Mouse (Mus musculus) bone marrow, adult 2 months (tissue): Measurements from ENCODE around the gene Ankrd11. TPM values are rescaled to one million over a fixed set of nuclear protein-coding genes. Genes with fewer than 3 reads are reported as not detected.
A peak's percentile ranks its signal among the peaks of the same experiment; 100 is the strongest.

ENCODE experiments used
- H3K27ac ChIP-seq: fragments of 200-500 bp; 2 replicates; pipeline ENCODE4 v1.5.1; 2012; ENCODE audit warnings: low read depth, mild to moderate bottlenecking, control low read depth, inconsistent platforms, low read length; ENCODE audit not compliant: control insufficient read depth, poor library complexity, insufficient read depth
- H3K4me1 ChIP-seq: fragments of 200-500 bp; 2 replicates; pipeline ENCODE4 v1.6.1; 2011; ENCODE audit warnings: low read length; ENCODE audit not compliant: control insufficient read depth, insufficient read depth
- H3K4me3 ChIP-seq: fragments of 200-500 bp; replicated peaks from 2 replicates; pipeline ENCODE3; 2011; ENCODE audit warnings: mild to moderate bottlenecking, low read depth, low read length, control low read depth; ENCODE audit not compliant: control insufficient read depth
- CTCF ChIP-seq: fragments of 200-500 bp; IDR thresholded peaks from 2 replicates; pipeline ENCODE4 v1.5.1; 2011; ENCODE audit warnings: low read length, control low read depth; ENCODE audit not compliant: control insufficient read depth, insufficient read depth
- POLR2A ChIP-seq: fragments of 200-500 bp; IDR thresholded peaks from 2 replicates; pipeline ENCODE4 v1.6.1; 2011; ENCODE audit warnings: low read depth, mild to moderate bottlenecking, control low read depth, low read length, borderline replicate concordance; ENCODE audit not compliant: control insufficient read depth
- WGBS: fragments of 180-500 bp; shearing (Covaris S2); methylation state at CpG from one replicate; pipeline ENCODE4 v1.1.7; 2018; 5-methylcytosine and 5-hydroxymethylcytosine counted together
- polyA plus RNA-seq: library from polyadenylated mRNA; stranded (reverse); fragments of >200 nt; gene quantifications from 2 replicates; pipeline ENCODE4 v1.2.4, GENCODE M21; 2011; ENCODE audit warnings: low replicate concordance; ENCODE audit not compliant: missing spikeins, insufficient read depth, insufficient read length

Gene Ankrd11
- polyA plus RNA-seq, 1 experiment: 78.7 TPM

DNA sequence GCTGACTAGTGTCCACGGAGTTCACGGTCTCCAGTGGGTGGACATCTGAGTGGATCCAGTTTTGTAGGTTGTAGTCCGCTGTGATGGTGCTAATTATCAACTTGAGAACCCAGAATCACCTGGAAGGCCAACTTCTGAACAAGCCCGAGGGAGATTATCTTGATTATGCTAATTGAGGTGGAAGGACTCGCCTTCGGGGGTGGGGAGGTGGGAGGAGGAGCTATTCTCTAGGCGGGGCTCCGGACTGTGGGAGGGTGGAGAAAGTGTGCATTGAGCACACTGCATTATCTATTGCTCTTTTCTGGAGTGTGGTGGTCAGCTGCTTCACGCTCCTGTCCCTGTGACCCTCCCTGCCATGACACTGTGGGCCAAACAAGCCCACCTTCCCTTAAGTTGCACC, 170.4 kb downstream of the Ankrd11 start:
- WGBS: 62% methylated on average over 9 of the region's 9 CpGs
- no peak overlapping the region for H3K4me3 ChIP-seq
- peaks cover 9% of the 10 kb centered on the region; the same call in 1 of the 2 replicates for H3K4me1 ChIP-seq
- TF ChIP-seq POLR2A: no peak
- no peak for TF ChIP-seq CTCF
- H3K27ac ChIP-seq: no peak overlapping the region

DNA sequence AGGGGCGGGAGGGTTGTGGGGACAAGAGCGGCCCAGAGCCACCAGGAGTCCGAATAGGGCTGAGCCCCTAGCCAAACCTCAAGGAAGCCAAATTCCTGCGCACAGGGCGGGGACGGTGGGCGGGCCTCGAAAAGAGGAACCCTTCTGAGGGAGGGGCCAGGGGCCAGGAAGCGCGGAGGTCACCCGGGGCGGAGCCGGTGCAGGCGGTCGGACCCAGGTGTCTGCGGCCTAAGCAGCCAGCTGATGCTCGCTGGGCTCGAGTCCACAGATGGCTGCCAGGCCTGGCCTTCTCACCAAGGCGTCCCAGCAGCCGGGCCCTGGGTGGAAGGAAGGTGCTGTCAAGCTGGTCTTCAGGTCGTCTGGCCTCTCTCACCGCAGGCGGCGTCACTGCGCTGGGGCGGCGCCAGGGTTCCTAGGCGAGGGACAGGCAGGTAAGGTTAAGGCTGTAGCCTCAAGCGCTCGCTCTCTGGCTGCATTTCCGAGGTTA, 171.7 kb downstream of the Ankrd11 start:
- TF ChIP-seq CTCF (no peak), POLR2A (peak; percentile 72; the same call in 1 of the 2 replicates)
- H3K27ac ChIP-seq: peak overlapping the region; percentile 90
- peaks cover 9% of the 10 kb centered on the region; the same call in 1 of the 2 replicates for H3K4me1 ChIP-seq
- H3K4me3 ChIP-seq: peak overlapping the region; percentile 76
- 1% methylated on average over 31 of the region's 31 CpGs for WGBS

DNA sequence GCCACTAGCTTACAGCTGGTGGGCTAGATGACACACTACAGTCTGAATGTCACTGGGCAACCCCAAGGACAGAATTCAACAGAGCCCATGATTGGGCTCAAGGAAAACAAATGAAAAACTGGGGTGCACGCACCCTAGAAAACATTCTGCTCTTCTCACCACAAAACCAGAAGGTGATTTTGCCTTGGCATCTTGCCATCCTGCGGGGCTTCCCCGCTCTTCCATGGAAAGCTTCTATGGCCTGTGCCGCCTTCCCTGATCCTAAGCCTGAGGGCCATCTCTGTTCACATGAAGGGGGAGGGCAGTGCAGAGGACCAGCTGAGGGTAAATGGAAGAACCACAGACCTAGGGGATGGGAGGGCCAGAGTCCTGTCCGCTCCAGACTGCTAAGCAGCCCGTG, 174.1 kb downstream of the Ankrd11 start:
- WGBS: 71% methylated on average over 6 of the region's 6 CpGs
- Histone ChIP-seq H3K4me1 (peaks cover 9% of the 10 kb centered on the region; the same call in 1 of the 2 replicates), H3K27ac (no peak overlapping the region), H3K4me3 (no peak overlapping the region)
- TF ChIP-seq CTCF: no peak
- no peak for TF ChIP-seq POLR2A

DNA sequence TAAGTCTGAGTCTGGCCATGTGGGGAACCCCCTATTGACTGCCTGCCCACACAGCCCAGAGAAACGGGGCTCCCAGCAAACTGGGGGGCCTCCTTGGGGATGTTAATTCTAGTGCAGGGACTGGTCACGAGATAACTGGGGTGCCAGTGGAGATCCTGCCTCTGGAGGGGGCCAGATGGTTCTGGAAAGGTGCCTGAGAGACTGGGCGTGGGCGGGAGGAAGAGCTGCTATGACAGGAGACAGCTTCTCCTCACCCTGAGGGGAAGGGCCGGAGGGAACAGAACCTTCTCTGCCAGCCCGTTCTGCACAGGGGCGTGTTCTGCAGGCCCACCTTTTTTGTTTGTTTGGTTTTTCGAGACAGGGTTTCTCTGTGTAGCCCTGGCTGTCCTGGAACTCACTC, 175.8 kb downstream of the Ankrd11 start:
- peaks cover 5% of the 10 kb centered on the region; the same call in 1 of the 2 replicates for H3K4me1 ChIP-seq
- no peak overlapping the region for H3K4me3 ChIP-seq
- WGBS: 64% methylated on average over 8 of the region's 8 CpGs
- TF ChIP-seq POLR2A (no peak), CTCF (no peak)
- H3K27ac ChIP-seq: no peak overlapping the region

DNA sequence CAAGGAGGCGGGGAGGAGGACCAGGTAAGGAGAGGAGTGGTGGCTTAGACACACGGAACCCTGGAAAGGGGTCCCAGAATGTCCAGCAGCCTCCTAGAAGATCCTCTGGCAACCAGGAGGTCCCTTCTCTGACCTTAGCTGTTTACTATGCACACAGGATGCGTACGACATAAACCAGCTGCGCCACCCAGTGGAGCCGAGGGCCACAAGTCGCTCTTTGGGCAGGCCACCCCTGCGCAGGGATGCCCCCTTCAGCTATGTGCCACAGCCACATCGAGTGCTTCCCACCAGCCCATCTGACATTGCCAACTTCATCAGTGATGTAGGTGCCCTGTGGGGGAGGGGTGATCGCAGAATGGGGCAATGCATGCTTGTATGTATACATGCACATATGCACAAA, 176.6 kb downstream of the Ankrd11 start:
- Histone ChIP-seq H3K27ac (no peak overlapping the region), H3K4me1 (peaks cover 5% of the 10 kb centered on the region; the same call in 1 of the 2 replicates), H3K4me3 (no peak overlapping the region)
- 50% methylated on average over 10 of the region's 10 CpGs for WGBS
- TF ChIP-seq POLR2A (no peak), CTCF (peak; percentile 45; the same call in 1 of the 2 replicates)

DNA sequence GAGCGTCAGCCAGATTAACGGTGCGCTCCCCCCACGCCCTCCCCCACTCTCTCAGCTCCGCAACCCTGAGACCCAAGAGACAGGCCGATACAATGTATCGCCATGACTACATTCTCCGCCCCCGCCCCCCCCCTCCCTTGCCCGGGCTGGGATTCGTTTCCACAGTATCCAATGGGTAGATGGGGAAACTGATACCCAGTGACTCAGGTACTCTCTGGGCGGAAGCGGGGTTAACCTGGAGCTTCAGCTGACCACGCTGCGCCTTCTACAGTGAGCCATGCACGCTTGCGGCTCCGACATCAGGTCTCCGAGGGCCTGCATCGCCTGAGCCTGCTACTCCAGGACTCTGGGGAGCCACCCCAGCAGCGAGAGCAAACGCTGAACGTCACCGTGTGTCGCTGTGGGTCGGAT, 177.4 kb downstream of the Ankrd11 start:
- TF ChIP-seq POLR2A (no peak), CTCF (no peak)
- WGBS: 48% methylated on average over 26 of the region's 26 CpGs

DNA sequence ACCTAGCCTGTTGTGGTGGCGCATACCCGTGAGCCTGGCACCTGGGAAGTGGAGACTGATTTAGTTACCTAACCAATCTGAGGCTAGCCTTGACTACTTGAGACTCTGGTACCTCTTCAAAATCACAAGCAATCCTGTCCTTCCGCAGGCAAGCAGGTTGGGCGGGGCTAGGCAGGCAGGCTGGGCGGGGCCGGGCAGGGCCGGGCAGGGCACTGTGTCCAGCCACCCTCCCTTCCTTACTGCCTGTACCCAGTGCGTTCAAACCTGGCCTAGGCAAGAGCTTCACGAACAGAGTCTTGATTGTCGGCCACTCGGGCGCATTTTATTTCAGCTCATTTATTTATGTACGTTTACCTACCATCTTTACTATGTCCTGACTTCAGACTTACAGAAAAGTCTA, 182.2 kb downstream of the Ankrd11 start:
- H3K4me3 ChIP-seq: no peak overlapping the region

More for the DNA sequence above, 177.4 kb downstream of the Ankrd11 start:
- H3K4me3 ChIP-seq: no peak overlapping the region
- no peak overlapping the region for H3K27ac ChIP-seq
- H3K4me1 ChIP-seq: peaks cover 3% of the 10 kb centered on the region; the same call in 1 of the 2 replicates

DNA sequence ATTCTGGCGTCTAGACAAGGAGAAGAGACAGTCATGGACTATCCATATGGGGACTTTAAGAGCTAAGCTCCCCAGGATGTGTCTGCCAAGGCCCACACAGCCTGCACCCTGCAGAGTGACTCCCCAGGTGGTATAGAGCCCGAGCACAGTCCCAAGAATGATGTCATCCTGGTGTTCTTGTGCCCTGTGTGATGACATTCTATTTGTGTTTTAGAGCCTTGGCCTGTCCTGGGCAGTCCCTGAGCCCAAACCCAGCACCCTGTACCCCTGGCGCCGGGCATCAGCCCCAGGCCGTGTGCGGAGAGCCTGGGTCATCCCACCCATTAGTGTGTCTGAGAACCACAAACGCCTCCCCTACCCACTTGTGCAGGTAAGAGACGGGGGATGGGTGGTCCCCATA, 185.8 kb downstream of the Ankrd11 start:
- no peak for TF ChIP-seq CTCF
- TF ChIP-seq POLR2A: no peak
- no peaks in the 10 kb centered on the region for H3K4me1 ChIP-seq
- H3K4me3 ChIP-seq: no peak overlapping the region
- no peak overlapping the region for H3K27ac ChIP-seq
- WGBS: 77% methylated on average over 8 of the region's 8 CpGs

More for the DNA sequence above, 182.2 kb downstream of the Ankrd11 start:
- WGBS: 68% methylated on average over 13 of the region's 13 CpGs
- Histone ChIP-seq H3K4me1 (no peaks in the 10 kb centered on the region), H3K27ac (no peak overlapping the region)
- TF ChIP-seq POLR2A: no peak
- TF ChIP-seq CTCF: no peak

DNA sequence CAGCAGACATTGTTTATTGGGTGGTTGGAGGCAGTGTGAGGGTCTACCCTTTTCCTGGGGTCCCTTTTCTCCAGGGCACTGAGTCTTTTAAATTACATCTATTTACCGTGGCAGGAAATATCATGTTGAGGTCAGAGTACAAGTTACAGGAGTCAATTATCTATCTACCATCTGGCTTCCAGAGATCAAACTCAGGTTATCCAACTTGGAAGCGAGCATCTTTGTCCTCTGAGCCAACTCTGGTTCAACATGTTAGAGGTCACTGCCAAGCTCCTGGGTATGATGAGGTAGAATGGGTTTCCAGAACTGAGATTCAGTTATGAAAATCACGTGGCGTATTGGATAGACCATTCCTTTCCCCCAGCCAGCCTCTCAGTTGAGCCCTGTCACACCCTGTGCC, 187.0 kb downstream of the Ankrd11 start:
- Histone ChIP-seq H3K4me3 (no peak overlapping the region), H3K4me1 (no peaks in the 10 kb centered on the region), H3K27ac (no peak overlapping the region)
- 78% methylated on average over 4 of the region's 4 CpGs for WGBS
- TF ChIP-seq CTCF (no peak), POLR2A (no peak)

DNA sequence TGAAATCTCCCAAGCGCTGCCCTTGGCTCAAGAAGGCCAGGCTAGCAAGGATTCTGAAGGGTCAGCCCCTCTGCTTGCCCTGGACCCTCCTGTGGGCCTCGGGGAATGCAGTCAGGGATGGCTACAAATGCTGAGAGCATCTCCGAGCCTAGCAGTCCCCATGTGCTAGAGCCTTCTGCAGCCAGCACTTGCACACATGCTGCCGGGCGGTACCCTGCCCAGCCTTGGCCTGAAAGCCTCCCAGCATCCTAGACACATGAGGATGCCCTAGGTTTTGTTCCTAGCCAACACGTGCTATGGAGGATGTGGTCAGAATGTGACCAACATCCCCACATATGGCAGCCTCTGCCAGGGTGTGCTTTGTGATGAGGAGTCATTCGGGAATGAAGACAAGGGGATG, 187.7 kb downstream of the Ankrd11 start:
- TF ChIP-seq CTCF (no peak), POLR2A (no peak)
- no peaks in the 10 kb centered on the region for H3K4me1 ChIP-seq
- no peak overlapping the region for H3K27ac ChIP-seq
- no peak overlapping the region for H3K4me3 ChIP-seq
- WGBS: 68% methylated on average over 7 of the region's 7 CpGs
